In the genomic region with DNA sequence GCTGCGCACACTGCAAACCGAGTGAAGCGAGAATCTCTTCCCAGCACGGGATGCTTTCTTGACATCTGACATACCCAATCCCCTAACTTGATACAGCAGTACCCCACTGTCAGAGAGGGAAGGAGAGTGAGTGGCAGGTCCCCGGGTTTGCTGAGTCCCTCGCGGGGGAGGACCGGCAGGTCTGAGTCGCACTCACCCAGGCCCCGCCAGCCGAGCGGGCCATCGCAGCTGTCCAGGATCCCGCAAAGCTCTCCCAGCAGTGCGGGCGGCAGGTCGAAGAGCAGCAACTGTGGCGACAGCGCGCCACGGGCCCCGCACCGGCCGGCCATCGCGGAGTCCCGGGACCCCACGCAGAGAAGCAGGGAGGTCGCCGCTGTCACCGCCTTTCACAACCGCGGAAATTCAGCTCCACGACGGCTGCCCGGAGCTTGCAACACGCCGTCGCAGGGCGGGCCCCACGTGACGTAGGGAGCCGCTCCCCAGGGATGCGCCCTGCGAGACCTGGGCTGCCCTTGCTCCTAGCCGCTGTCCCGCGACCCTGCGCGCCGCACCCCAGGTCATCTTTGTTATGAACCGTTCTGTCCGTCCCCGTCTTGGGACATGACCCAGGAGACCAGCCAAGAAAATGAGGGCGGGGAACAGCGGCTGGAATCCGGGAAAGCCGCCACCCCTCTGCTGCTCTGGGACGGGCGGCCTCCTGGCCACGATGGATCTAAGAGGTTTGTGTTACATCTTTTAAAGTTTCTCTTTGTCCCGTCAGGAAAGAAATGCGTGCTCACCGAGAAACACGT, we compare ENCODE assay signal across 8 mouse cellular contexts. TPM values are rescaled to one million over a fixed set of nuclear protein-coding genes. Genes with fewer than 3 reads are reported as not detected.
DNase-seq lines count a peak whose midpoint lies in the region; ATAC-seq lines count a peak whose summit lies in the region.

Tmbim4 (plus strand) TSS at position 460 of the 791 bp plus-strand sequence.

- peak; percentile 78 for ATAC-seq in megakaryocyte-erythroid progenitor cell, adult 5-6 weeks (replicated peaks; ENCODE audit: low FRiP score, low TSS enrichment, poor library complexity, severe bottlenecking)

- DNase-seq in NIH3T3 (ENCODE audit: low read depth) = peak; percentile 69
- DNase-seq in cerebellum, postnatal 25 days = peak; percentile 19 to 21
- DNase-seq in gastrocnemius, postnatal 14 days = peak; percentile 75
- peak; percentile 67 for DNase-seq in induced T-regulatory cell, adult 2 months (ENCODE audit: low read depth)
- no peak for DNase-seq in left cerebral cortex, postnatal 25 days (ENCODE audit: low spot score in 2 of 2)
- DNase-seq in skeletal muscle tissue, adult 2 months (ENCODE audit: low read depth, low spot score) = peak; percentile 84
- DNase-seq in adipocyte (ENCODE audit: low spot score) = no peak

- intact Hi-C loops in gastrocnemius, postnatal 14 days (cut with DNase I; ENCODE audit: low total_unique reads) = no loop called here
- intact Hi-C loops in left cerebral cortex, postnatal 25 days (cut with DNase I) = loop anchor here (5.0 kb wide), 2 partner anchors 399 to 554 kb away; no protein-coding TSS in a partner anchor

RNA-seq across cellular contexts. Expression of gene Tmbim4, which starts in this region (rescaled TPM):
- total RNA-seq in gastrocnemius, postnatal 14 days (2021) = 10 to 100 TPM; 62.4 to 62.7 TPM
- 10 to 100 TPM; 60.8 to 70.3 TPM for total RNA-seq in left cerebral cortex, postnatal 25 days (2021)
- 59.3 and 76.3 TPM in 2 replicates for total RNA-seq in megakaryocyte-erythroid progenitor cell, adult 5-6 weeks (2014; fragmentation: Nextera tagmentation)
- total RNA-seq in megakaryocyte-erythroid progenitor cell, adult 5-6 weeks (2017) = 74.4 and 83.8 TPM in 2 replicates

Comparison
In these comparisons a context has a peak if more than half of its experiments do, and no peak if none do; other contexts are left out.
1. DNase-seq: peak in NIH3T3 (single experiment), cerebellum, postnatal 25 days (2 of 2), gastrocnemius, postnatal 14 days (single experiment), induced T-regulatory cell, adult 2 months (single experiment) and skeletal muscle tissue, adult 2 months (single experiment); none in left cerebral cortex, postnatal 25 days (0 of 2) and adipocyte (single experiment).